Mouse (Mus musculus): ENCODE results near the gene Glod4. TPM values are rescaled to one million over a fixed set of nuclear protein-coding genes. Genes with fewer than 3 reads are reported as not detected.

Glod4 gene
- polyA plus RNA-seq (2015; fragmentation: Nextera tagmentation; extraction: Ambion mirVana) = 128 and 138 TPM in 2 replicates

DNA sequence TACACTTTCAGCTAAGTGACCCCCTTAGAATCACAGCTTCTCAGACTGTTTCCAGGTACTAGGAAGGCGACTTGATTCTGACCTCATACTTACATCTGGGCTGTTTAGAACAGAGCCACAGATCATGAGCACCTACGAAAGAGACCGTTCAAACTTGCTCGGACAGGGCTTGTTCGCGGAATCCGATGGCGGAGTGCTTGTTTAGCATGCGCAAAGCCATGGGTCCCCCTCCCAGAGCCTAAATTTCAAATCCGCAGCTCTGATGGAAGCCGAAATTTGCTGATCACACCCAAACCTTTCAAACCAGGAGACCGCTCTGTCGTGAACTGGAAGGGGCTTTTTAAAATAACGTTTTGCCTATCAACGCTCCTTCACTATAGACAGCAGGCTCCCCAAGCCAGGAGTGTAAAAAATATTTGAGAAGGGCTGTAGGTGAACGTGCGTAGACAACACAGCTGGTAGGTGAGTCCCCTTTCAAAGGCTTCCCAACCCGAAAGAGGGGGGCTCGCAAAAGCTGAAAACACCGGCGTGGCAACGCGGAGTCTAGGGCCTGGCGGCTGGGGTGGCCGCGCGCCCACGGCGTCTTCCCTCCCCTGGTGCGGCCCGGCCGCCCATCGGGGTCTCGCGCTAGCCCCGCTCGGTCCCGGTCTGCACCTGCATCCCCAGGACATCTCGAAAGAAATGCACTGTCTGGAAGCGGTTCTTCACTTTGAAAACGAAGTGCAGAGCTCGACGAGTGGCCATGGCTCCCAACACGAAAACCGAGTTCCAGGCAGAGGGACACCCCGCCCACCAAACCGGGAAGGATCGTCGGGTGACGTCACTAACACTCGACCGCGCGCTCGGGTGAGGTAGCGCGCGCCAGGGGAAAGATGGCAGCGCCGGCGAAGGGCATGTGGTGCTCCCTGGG, at the start of gene Glod4, which contains the start of gene Mrm3:
TSS of gene Glod4 (minus strand) at position 825 of the 910 bp plus-strand sequence.
TSS of gene Mrm3 (plus strand) at position 815 of the 910 bp plus-strand sequence.
- peak; percentile 87; the same call in 1 of the 2 replicates for ATAC-seq (ENCODE audit: borderline replicate concordance, extremely low read depth, low FRiP score, low TSS enrichment)
- Histone ChIP-seq H3K36me3 (peaks cover 11% of the 10 kb centered on the region; the same call in 1 of the 2 replicates), H3K27me3 (no peaks in the 10 kb centered on the region), H3K4me2 (peak within 1 kb of the TSS; percentile 81), H3K27ac (peak within 1 kb of the TSS; percentile 58), H3K9ac (peak within 1 kb of the TSS; percentile 73), H3K4me1 (peaks cover 18% of the 10 kb centered on the region), H3K9me3 (no peaks in the 10 kb centered on the region), H3K4me3 (peak within 1 kb of the TSS; percentile 79)
- under 1% methylated on average over 61 of the region's 61 CpGs for WGBS

DNA sequence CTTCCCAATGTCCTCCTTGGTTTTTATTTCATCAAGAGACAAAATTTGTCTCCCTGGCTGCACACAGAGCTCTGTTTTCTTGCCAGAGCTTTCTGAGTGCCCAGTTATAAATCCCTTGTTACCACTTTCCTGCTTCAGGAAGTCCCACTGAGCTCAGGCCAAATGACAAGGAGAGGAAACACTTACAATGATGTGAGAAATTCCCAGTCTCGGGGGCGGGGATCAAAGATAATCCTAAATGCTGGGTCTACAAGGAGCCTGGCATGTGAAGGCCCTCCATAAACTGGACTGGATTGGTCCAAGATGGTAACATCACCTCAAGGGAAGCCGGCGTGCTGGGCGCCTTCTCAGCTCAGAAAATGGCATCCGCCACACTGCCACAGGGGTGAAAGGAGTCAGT, 49.3 kb upstream of the Glod4 start:
- 51% methylated on average over 6 of the region's 6 CpGs for WGBS
- Histone ChIP-seq H3K36me3 (no peaks in the 10 kb centered on the region), H3K27me3 (no peaks in the 10 kb centered on the region), H3K27ac (peak overlapping the region; percentile 93), H3K4me3 (no peak overlapping the region; the same call in 1 of the 2 replicates), H3K4me1 (peaks cover 50% of the 10 kb centered on the region), H3K4me2 (peak overlapping the region; percentile 44), H3K9ac (no peak overlapping the region), H3K9me3 (no peaks in the 10 kb centered on the region)
- peak; percentile 10; the same call in 1 of the 2 replicates for ATAC-seq (ENCODE audit: borderline replicate concordance, extremely low read depth, low FRiP score, low TSS enrichment)

DNA sequence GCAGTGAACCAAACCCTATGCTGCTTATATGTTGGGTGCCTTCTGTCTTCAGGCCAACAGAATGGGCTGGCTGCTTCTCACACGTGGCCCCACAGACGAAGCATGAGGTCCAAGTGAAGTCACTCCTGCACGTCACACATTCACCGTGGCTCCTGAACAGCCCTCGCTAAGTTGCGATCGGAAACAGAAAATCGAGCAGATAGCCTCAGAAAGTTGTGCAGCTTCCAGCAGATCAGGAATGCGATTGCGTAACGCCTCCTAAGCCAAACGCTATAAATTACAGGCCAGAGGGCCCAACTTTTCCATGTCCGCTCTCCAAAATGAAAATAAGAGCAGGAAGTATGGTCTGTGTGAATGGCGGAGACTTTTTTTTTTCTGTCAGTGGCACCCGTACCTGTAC, 48.9 kb upstream of the Glod4 start:
- peak; percentile 55; the same call in 1 of the 2 replicates for ATAC-seq (ENCODE audit: borderline replicate concordance, extremely low read depth, low FRiP score, low TSS enrichment)
- H3K4me2 ChIP-seq = peak overlapping the region; percentile 44

DNA sequence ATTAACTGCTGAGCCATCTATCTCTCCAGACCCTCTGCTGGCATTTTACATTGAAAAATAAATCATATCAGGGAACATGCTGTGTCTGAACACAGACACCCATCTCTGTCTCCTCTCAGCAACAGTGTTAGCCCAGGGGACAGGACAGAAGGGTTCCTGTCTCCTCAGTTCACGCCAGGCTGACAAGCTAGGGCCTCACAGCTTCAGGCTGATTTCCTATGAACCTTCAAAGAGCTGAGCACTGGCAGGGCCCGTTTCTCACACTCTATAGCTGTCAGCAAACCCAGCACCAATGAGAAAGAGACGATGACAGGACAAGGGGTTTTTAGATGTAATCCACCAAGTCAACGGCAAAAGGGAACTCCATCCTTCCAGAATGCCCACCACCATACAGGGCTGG, 48.4 kb upstream of the Glod4 start:
- H3K27me3 ChIP-seq = no peaks in the 10 kb centered on the region
- no peak overlapping the region for H3K4me3 ChIP-seq
- H3K36me3 ChIP-seq = no peaks in the 10 kb centered on the region
- peak overlapping the region; percentile 44 for H3K4me2 ChIP-seq
- no peak overlapping the region for H3K9ac ChIP-seq
- peak; percentile 33; the same call in 1 of the 2 replicates for ATAC-seq (ENCODE audit: borderline replicate concordance, extremely low read depth, low FRiP score, low TSS enrichment)
- H3K27ac ChIP-seq = peak overlapping the region; percentile 93
- H3K9me3 ChIP-seq = no peaks in the 10 kb centered on the region
- WGBS = 37% methylated on average over 4 of the region's 4 CpGs
- peaks cover 57% of the 10 kb centered on the region for H3K4me1 ChIP-seq

More for the DNA sequence above, 48.9 kb upstream of the Glod4 start:
- Histone ChIP-seq H3K9ac (no peak overlapping the region), H3K4me1 (peaks cover 53% of the 10 kb centered on the region), H3K27me3 (no peaks in the 10 kb centered on the region), H3K4me3 (no peak overlapping the region; the same call in 1 of the 2 replicates), H3K36me3 (no peaks in the 10 kb centered on the region), H3K27ac (peak overlapping the region; percentile 93), H3K9me3 (no peaks in the 10 kb centered on the region)
- WGBS = 21% methylated on average over 15 of the region's 15 CpGs

DNA sequence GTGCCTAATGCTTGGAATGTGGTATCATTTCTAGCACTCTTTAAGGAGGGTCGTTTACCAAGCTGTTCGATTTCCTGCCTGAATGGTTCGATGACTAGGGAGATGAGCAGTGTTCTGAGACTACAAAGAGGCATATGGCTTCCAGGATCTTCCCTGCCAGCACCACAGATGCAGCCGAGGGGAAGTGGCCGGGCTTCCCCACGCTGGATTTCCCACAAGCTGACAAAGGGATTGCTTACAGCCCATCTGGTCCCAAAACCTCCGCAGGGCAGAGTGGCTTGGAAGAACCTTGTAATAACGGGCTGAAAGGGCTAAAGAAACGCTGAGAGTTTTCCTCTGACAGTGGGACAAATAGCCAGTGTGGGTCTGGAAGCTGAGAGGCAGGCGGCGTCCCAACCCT, 46.8 kb upstream of the Glod4 start:
- no peaks in the 10 kb centered on the region for H3K27me3 ChIP-seq
- H3K9ac ChIP-seq = no peak overlapping the region
- no peak overlapping the region for H3K27ac ChIP-seq
- no peak for ATAC-seq (ENCODE audit: borderline replicate concordance, extremely low read depth, low FRiP score, low TSS enrichment)
- WGBS = 38% methylated on average over 11 of the region's 11 CpGs
- no peak overlapping the region for H3K4me2 ChIP-seq
- H3K36me3 ChIP-seq = no peaks in the 10 kb centered on the region
- no peaks in the 10 kb centered on the region for H3K9me3 ChIP-seq
- H3K4me1 ChIP-seq = peaks cover 64% of the 10 kb centered on the region
- no peak overlapping the region for H3K4me3 ChIP-seq

DNA sequence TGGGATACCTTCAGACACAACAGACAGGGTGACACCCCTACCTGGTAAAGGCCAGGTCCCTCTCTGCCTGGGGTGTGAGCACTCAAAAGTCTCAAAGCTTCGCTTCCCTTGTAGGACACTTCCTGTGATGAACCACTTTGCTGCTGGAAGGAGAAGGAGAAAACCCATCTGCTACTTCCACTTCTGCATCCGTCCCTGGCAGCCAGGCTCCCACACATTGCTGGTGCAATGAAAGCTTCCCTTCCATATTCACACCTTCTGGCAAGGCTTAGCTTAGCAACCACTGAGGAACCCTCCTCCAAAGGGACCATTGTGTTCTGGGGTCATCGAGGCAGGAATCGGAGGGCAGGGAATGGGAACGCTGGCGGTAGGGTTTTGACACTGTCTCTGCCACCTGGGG, 45.1 kb upstream of the Glod4 start:
- peaks cover 57% of the 10 kb centered on the region for H3K4me1 ChIP-seq
- ATAC-seq (ENCODE audit: borderline replicate concordance, extremely low read depth, low FRiP score, low TSS enrichment) = no peak
- H3K9me3 ChIP-seq = no peaks in the 10 kb centered on the region
- H3K9ac ChIP-seq = no peak overlapping the region
- no peak overlapping the region for H3K4me2 ChIP-seq
- no peaks in the 10 kb centered on the region for H3K36me3 ChIP-seq
- no peaks in the 10 kb centered on the region for H3K27me3 ChIP-seq
- WGBS = 89% methylated on average over 6 of the region's 6 CpGs
- no peak overlapping the region for H3K4me3 ChIP-seq
- no peak overlapping the region for H3K27ac ChIP-seq

DNA sequence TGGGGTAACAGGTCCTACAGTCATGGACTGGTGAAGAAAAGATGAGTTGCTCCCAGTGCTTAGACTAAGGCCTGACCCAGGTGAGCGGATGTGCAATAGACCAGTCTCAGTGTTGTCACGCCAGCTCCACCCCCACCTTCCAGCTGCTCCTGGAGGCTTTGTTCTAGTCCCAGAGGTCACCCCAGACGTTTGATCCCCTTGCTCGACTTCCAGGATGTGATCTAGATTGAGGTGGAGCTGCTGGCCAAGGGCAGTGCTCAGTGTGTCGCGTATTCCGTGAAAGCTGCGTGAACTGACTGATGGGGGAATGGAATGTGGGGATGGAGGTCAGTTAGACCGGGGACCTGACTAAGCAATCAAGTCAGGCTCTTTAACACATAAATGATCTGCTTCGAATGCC, 43.8 kb upstream of the Glod4 start:
- Histone ChIP-seq H3K4me1 (peaks cover 44% of the 10 kb centered on the region), H3K27me3 (no peaks in the 10 kb centered on the region), H3K9me3 (no peaks in the 10 kb centered on the region), H3K27ac (no peak overlapping the region), H3K4me2 (no peak overlapping the region), H3K4me3 (no peak overlapping the region), H3K36me3 (no peaks in the 10 kb centered on the region), H3K9ac (no peak overlapping the region)
- WGBS = 40% methylated on average over 10 of the region's 10 CpGs
- no peak for ATAC-seq (ENCODE audit: borderline replicate concordance, extremely low read depth, low FRiP score, low TSS enrichment)

DNA sequence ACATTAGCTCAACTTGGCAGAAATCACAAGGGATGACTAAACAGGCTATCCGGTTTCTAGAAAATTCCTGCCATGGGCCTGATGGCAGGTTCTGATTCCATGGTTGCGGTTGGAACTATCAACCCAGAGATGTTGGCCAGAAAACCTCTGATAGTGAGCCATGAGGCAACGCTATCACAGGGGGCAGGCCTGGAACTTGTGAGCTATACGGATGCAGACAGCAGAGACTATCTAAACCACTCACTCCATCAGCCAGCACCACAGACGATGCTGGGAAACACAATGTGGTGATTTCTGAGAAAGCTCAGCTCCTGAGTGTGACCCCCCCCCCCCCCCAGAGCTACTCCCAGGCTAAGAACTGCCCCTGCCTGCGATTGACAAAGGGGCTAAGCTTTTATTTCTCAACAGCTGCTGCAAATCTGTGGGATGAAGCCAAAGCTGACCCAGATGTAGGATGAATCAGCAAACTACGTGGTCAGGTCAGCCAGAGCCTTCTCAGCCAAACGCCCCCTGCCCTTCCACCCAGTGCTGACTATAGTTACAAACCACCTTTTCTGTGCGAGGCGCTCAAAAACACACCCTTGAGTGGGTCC, 43.1 kb upstream of the Glod4 start:
- no peaks in the 10 kb centered on the region for H3K36me3 ChIP-seq
- no peak overlapping the region for H3K4me2 ChIP-seq
- 39% methylated on average over 10 of the region's 10 CpGs for WGBS
- peaks cover 37% of the 10 kb centered on the region for H3K4me1 ChIP-seq
- H3K9ac ChIP-seq = no peak overlapping the region
- H3K27me3 ChIP-seq = no peaks in the 10 kb centered on the region
- no peak overlapping the region for H3K4me3 ChIP-seq
- H3K9me3 ChIP-seq = no peaks in the 10 kb centered on the region
- H3K27ac ChIP-seq = no peak overlapping the region
- ATAC-seq (ENCODE audit: borderline replicate concordance, extremely low read depth, low FRiP score, low TSS enrichment) = peak; percentile 56

DNA sequence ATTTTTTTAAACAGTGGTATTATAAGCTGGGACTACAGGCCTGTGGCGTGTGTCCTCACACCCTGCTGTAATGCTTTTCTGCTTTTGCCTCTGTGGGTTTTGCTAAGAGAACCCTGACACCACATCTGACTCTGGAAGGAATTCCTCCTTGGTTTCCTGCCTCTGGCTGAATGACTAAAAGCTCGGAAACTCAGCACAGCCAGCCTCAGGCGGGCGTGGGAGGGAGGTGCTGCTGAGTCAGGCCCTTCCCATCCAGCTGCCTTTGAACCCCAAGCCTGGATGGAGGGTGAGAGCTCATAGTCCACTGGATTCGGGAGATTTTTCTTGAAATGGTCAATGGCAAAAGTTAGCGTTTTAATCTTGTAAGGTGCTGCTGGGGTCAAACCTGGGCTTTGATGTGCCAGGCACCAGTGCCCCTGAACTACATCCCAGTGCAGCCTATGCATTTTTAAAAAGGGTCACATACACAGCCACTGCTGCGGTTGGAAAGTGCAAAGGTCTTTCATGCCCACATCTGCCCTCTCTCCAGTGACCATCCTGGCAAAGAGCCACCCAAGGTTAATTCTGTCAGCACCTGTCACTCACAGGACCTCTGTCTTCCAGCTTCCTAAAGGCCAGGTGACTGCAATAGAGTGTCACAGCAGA, 42.0 kb upstream of the Glod4 start:
- Histone ChIP-seq H3K9ac (no peak overlapping the region), H3K4me1 (peaks cover 34% of the 10 kb centered on the region), H3K4me2 (no peak overlapping the region), H3K27ac (no peak overlapping the region), H3K4me3 (no peak overlapping the region), H3K27me3 (no peaks in the 10 kb centered on the region), H3K9me3 (no peaks in the 10 kb centered on the region), H3K36me3 (no peaks in the 10 kb centered on the region)
- no peak for ATAC-seq (ENCODE audit: borderline replicate concordance, extremely low read depth, low FRiP score, low TSS enrichment)
- WGBS = 44% methylated on average over 7 of the region's 7 CpGs

DNA sequence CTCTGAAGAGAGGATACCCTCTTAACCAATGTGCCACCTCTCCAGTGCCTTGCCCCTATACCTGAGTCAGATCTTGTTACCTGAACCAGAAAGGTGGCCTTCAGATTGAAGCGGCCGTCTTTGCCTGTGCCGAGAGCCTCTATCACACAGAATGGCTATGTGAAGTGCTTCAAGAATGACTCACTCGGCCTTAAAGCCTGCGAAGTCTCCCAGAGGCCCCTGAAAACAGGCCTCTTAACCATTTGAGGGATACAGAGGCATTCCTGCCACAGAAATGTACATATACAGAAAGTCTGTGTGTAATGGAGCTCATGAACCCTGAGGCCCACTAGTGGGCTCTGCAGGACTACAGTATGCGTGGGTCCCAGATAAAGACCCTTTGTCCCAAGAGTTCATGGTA, 40.3 kb upstream of the Glod4 start:
- 79% methylated on average over 6 of the region's 6 CpGs for WGBS
- H3K4me2 ChIP-seq = no peak overlapping the region
- ATAC-seq (ENCODE audit: borderline replicate concordance, extremely low read depth, low FRiP score, low TSS enrichment) = no peak
- no peak overlapping the region for H3K9ac ChIP-seq
- peaks cover 33% of the 10 kb centered on the region for H3K4me1 ChIP-seq
- no peak overlapping the region for H3K27ac ChIP-seq
- H3K9me3 ChIP-seq = no peaks in the 10 kb centered on the region
- H3K36me3 ChIP-seq = no peaks in the 10 kb centered on the region
- H3K4me3 ChIP-seq = no peak overlapping the region
- no peaks in the 10 kb centered on the region for H3K27me3 ChIP-seq

DNA sequence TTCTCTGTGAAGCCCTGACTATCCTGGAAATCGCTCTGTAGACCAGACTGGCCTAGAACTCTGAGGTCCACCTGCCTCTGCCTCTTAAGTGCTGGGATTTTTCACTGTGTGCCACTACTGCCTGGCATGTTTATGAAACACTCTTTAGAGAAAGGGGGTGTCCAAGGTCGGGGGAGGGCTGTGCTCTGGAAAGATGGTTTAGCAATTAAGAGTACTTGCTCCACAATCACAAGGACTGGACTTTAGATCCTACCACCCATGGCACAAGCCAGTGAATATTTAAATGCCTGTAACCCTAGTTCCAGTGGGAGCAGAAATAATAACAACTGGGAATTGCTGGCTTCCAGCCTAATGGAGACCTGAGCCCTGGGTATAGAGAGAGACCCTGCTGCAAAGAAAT, 36.4 kb upstream of the Glod4 start:
- Histone ChIP-seq H3K27me3 (no peaks in the 10 kb centered on the region), H3K36me3 (no peaks in the 10 kb centered on the region), H3K27ac (0 out of 2 replicates have a peak overlapping the region, but pooled peaks have one; percentile 33), H3K4me3 (no peak overlapping the region), H3K9ac (no peak overlapping the region), H3K4me2 (no peak overlapping the region), H3K9me3 (no peaks in the 10 kb centered on the region), H3K4me1 (peaks cover 7% of the 10 kb centered on the region; the same call in 1 of the 2 replicates)
- no peak for ATAC-seq (ENCODE audit: borderline replicate concordance, extremely low read depth, low FRiP score, low TSS enrichment)
- 55% methylated on average over 2 of the region's 2 CpGs for WGBS

All from lung, embryonic 15.5 days (tissue).